Mouse (Mus musculus): ENCODE data around the gene Impdh1. TPM values are rescaled to one million over a fixed set of nuclear protein-coding genes. Genes with fewer than 3 reads are reported as not detected.

The Impdh1 gene
- total RNA-seq, 2 experiments from 2014 or later, result 84.5 to 87.2 TPM

DNA sequence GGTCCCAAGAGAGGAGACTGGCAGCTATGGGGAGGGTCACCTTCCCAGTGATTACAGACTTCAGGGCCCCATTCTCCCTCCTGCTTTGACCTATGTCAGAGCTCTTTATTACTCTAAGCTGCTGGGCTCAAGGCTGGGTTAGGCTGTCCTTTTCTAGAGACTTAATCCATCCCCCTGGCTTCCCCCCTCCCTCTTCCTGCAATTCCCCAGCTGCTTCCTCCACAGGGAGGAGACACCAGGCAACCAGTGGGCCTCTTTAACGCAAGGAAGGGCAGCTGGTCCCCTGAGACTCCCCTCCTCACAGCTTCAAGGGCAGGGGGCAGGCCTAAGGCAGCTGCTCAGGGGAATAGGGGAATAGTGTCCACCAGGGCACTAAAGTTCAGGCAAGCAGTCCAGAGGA is 1.9 kb downstream of the Impdh1 start:
- no peak for DNase-seq (ENCODE audit: low spot score in 2 of 2)

DNA sequence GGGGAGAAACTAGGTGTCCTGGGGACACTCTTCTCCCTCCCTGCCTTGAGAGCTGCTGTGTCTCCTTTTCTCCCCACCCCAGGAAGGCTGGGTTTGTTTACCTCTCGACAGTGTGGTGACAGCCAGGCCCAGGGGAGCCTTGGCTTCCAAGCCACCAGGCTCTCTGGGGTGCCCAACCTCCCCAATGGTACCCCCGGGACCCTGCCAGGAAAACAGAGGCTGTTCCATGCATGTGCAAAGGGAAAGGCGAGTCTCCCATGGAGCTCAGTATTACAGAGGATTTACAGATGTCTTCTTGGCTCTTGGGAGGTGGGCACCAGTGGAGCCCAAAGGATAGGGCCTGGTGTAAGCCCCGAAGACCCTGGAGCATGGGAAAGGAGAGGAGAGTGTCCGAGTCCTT is 2.7 kb downstream of the Impdh1 start:
- DNase-seq (ENCODE audit: low spot score in 2 of 2), result no peak

DNA sequence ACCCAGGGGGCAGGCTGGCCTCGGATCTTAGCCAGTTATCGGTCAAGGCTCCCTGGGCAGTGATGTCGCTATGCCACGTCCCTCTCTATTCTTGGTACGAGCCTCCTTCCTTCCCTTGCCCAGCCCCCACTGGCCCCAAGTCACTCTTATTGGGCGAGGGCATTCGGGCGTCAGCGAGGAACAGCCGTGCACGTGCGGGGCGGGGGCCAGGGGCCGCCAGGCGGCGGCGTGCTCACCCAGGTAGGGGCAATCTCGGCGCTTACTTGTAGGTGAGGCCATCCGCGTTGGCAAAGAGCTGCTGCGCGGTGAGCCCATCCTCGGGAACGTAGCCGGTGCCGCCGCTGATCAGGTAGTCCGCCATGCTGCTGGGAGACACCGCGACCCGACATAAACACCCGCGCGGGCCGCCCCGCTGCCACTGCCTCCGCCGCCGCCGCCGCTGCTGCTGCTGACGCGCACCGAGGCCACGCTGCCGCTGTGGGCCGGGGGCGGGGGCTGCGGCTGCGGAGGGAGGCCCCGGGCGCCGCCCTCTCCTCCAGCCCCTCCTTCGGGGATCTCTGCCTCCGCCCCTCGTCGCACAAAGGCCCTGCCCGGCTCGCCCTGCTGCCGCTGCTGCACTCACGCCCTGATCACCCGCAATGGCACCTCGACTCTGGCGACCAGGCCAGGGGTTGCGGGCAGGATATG is 4.2 kb downstream of the Impdh1 start:
- peak; percentile 67 to 75 for DNase-seq (ENCODE audit: low spot score in 2 of 2)

DNA sequence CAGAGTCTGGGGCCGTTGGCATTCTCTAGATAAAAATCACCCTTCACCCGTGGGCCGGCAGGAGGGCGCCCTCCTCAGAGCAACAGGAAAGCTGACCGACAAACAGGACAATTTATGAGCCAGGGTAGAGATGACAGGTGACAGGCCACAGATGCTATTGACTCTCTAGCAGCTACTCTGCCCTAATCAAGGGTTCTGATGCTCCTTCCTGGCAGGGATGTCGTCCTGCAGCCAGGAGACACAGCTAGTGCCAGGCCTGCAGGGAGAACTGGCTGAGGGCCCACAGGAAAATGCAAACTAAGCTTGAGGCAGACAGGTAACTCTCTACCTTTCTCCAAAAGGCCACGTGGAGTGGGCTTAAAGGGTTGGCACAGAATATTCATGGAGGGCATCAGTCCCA is 5.0 kb downstream of the Impdh1 start:
- DNase-seq (ENCODE audit: low spot score in 2 of 2), result no peak

DNA sequence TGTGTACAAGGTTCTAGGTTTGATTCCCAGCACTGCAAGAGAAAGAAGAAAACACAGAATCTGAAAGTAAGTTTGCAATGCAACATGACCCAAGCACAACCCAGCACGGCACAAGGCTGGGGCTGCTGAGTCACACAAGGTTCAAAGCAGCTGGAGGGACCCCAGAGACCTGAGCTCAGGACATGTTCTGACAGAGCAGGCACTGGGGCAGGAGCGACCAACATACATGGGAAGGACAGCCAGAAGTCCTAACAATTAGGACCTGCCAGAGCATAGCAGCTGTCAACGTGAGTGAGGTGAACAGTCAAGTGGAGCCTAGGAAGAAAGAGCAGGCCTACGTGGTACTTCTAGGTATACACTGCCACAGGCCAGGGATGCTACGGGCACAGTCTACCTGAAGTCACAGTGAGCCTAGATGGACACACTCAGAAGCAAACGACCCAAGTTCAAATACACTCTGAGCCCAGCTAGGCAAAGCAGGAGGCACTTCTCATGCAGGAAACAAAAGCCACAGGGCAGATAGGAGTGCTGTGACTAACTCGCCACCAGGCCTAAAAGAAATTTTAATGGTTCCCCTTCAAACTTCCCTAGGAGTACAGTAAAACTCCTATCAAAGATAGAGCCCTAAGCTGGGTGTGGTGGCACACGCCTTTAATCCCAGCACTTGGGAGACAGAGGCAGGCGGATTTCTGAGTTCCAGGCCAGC is 5.8 kb downstream of the Impdh1 start:
- DNase-seq (ENCODE audit: low spot score in 2 of 2), result no peak

DNA sequence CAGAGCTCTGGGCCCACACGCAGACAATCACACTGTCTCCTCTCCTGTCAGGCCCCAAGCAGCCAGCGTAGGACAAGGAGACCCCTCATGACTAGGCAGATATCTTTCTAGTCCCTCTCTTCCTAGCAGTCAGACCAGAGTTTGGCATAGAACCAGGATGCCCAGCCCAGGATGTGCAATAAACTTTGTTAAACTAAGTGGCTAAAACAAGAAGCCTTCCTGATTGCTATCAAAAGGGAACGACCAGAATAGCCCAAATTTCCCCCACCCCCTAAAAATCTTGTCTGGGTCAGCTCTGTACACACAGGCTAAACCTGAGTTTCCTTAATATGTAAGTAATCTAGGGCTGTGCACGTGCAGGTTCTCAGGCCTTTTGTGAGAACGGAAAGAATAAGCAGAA is 8.0 kb downstream of the Impdh1 start:
- DNase-seq (ENCODE audit: low spot score in 2 of 2), result no peak

DNA sequence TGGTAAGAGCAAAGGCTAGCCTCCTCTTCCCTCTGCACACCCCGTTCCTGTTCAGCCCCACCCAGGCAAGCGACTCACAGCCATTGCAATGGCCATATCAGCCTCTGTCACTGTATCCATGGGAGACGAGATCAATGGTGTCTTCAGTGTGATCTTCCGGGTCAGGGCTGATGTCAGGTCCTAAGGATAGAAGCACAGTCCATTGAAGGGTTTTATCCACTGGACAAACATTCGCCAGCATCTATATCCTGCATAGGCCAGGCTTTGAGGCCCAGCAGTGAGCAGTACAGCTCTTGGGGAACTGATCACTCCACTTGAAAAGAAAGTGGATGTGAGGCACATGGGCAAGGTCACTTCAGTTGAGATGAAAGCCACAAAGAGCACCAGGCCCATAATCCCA is 9.1 kb downstream of the Impdh1 start:
- no peak for DNase-seq (ENCODE audit: low spot score in 2 of 2)

DNA sequence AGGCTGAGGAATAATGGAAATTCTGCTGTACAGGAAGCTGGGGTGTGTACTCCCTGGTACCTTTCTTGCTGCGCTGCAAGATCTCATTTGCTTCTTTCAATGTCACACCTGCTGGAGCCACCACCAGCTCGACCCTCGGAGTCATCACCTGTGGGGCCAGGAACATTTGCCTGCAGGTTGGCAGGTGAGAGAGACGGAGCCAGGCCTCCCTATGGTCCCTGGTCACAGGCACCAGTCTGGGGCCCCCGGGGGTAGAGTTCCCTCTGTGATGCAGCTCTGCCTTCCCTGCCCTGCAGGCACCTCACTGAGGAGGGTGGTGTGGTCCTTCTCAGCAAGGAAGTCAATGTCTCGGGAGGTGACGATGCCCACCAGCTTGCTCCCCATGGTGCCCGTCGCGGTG is 10.2 kb downstream of the Impdh1 start:
- DNase-seq (ENCODE audit: low spot score in 2 of 2), result no peak

DNA sequence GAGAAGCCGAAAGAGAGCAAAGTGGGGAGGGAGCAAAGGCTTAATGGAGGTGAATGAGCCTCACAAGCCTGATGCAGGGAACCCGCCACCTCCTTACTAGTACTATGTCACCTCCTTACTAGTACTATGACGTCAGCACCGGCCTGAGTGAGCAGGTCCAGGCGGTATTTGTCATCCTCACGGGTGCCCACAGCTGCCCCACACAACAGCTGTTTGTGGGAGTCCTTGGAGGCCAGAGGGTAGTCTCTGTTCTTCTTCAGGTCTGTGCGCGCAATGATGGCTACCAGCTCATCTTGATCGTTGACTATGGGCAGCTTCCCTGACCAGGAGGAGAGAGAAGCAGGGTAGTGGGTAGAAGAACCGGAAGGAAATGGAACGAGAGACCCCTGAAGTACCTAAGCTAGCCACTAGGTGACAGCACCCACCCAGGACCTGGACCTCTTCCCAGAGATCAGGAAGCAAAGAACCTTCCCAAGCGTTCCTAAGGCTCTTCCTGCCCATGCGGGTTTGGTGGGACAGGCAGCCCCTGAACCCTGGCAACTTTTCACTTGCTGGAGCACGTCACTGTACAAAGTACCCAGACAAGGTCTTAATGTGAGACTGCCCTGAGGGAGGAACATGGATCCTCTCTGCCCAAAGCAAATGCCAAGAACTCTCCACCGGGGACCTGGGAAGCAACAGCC is 11.1 kb downstream of the Impdh1 start:
- DNase-seq (ENCODE audit: low spot score in 2 of 2), result peak; percentile 76 to 79

DNA sequence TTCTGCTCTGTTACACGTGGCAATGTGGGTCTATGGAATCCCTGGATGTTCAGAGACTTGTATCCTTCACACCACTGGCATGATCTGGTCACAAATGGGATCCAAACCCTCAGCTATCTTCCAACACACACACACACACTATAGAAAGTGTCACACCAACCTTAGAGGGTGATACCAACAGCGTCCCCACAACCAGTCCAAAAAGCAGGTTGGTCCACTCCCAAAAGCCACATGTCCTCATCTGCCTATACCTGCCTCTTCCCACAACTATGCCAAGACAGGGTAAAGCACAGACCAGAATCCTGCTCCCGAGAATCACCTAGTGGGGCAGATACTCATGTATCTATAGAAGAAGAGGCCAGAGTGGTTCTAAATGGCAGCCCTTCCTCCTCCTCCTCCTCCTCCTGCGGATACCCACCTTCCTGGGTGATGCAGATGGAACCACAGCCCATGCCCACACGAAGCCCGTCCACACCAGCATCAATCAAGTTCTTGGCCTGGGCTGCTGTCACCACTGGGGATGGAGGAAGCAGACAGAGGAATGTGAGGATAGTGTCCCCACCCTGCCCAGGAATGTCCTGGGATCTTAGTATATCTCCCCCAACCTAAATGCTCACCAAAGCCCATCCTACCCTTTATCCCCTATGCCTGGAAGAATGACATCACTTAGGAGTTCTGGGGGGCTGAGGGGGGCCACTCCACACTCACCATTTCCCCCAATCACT is 12.1 kb downstream of the Impdh1 start:
- no peak for DNase-seq (ENCODE audit: low spot score in 2 of 2)

DNA sequence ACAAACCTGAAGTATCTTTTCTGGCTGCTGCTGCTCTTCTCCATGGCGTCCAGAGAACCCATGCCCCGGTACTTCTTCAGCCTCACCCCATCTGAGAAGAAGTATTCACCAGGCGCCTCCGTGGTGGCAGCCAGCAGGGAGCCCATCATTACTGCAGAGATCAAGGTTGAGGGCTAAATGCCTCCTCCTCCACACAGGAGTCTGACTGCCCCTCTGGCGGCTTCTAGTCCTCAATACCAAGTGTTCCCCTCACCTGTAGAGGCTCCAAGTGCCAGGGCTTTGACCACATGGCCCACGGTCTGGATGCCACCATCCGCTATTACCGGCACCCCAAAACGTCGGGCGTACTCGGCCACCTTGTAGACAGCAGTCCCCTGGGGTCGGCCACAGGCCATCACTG is 13.1 kb downstream of the Impdh1 start:
- DNase-seq (ENCODE audit: low spot score in 2 of 2), result no peak

DNA sequence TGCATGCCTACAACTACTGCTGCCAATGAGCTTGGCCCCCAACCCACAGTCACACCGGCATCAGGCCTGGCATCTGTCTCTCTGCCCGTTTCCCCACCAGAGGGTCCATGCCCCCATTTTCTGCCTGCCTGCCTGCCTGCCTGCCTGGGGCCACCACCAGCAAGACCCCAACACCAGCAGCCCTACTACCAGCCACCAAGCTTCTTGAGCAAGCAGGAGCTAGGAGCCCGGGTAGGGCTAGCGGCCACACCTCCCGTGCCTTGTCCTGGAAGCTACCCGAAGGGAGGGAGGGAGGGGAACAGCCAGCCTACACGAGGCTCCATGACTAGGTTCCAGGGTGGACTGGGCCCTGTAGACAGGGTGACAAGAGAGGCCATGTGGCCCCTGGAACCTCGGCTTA is 14.2 kb downstream of the Impdh1 start:
- no peak for DNase-seq (ENCODE audit: low spot score in 2 of 2)

DNA sequence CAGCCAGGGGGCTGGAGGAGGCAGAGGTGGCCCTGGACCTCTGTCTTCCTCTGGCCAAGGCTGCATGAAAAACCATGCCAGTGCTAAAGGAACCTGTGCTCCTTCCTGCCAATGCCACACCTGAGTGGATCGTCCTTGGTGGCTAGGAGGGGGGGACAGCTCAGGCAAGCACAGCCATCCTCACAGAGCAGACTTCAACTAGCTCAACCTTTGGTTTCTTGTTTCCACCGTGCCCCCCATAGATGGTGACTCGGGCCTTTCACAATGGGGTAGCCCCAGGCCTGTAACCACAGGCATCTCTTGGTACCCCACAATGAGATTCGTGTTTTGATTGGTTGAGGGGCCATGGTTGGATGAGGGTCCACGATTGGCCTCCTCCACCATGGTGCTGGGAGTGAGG is 14.8 kb downstream of the Impdh1 start:
- no peak for DNase-seq (ENCODE audit: low spot score in 2 of 2)

DNA sequence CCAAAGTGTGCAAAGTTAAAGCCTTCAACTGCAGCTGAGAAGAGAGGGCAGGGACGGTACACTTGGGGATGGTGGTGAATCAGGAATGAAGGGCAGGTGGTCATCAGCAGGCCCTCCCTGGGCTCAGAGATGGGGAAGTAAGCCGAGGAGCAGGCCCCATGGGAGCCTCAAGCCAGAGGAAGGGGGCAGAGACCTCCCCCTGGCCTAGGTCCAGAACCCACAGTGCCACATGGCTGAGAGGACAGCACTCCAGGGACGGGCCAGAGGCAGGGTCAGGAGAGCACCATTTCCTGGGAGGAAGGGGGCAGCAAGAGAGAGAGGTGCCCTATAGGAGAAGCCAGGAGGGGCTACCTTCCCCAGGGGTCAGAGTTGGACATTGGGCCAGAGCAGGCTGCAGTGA is 15.7 kb downstream of the Impdh1 start:
- DNase-seq (ENCODE audit: low spot score in 2 of 2), result peak in 1 of 2 experiments; percentile 27

DNA sequence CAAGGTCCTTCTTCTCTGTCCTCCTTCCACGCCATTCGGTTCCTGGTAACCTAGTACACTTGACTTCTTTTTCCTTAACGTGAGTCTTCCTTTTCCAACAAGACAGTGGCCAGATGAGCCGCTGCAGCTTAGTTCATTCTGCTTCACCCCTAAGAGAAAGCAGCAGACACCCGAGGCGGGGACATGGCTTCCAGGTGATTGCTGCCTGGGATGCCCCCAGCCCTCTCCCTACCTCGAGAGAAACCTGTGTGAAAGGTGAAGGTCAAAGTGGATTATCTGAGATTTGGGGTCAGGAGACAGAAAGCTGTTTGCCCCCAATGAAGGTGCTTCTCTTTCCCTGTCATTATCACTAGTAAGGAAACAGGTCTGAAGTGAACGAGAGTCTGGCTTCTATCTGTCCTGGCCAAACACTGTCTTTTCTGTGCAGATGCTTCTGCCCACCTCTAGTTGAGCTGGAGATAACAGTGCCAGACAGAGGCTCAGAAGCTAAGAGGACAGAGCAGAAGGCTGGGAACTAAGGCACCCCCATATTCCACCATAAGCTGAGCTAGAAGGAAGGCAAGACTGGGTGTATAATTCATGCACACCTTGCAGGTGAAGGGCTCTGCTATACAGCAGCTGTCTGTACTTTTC is 16.8 kb downstream of the Impdh1 start:
- DNase-seq (ENCODE audit: low spot score in 2 of 2), result peak in 1 of 2 experiments; percentile 12

DNA sequence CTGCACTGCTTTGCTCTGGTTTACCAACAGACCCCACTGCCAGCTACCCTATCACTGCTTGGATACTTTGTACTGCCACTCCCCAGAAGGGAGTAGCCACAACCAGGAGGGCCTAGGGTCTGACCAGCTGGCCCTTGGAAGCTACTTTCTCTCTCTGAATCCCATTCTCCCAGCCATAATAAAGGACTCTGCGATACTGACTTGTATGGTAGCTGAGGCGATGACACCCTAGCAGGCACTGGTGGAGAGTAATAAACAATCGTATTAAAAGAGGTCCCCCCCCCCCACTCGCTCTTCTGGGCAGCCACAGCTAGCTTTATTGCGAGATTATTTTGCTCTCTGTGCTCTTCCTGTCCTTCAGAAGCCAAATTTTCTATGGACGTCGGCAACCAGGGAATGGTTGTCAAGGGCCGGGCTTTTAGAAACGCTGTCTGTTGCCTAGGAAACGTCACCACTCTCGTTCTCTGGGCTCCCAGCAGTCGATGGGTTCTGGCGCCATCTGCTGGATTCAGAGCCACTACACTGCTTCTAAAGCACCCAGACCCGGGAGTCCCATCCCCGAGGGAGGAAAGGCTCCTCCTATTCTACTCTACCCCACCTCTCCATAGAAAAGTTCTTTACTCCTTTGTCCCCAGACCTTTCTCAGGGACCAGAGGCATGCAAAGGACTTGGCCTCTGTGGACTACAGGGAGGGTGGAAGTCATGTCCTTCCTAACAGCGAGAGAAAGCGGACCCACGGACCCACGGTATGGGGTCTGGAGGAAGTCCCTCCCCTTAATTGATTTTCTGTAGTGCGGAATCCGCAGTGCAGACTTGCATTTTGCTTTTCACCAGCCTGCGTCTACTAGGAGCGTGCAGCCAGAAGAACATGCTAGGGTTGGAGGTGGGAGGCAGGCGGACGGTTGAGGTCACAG is 17.6 kb downstream of the Impdh1 start:
- peak; percentile 94 to 96 for DNase-seq (ENCODE audit: low spot score in 2 of 2)

DNA sequence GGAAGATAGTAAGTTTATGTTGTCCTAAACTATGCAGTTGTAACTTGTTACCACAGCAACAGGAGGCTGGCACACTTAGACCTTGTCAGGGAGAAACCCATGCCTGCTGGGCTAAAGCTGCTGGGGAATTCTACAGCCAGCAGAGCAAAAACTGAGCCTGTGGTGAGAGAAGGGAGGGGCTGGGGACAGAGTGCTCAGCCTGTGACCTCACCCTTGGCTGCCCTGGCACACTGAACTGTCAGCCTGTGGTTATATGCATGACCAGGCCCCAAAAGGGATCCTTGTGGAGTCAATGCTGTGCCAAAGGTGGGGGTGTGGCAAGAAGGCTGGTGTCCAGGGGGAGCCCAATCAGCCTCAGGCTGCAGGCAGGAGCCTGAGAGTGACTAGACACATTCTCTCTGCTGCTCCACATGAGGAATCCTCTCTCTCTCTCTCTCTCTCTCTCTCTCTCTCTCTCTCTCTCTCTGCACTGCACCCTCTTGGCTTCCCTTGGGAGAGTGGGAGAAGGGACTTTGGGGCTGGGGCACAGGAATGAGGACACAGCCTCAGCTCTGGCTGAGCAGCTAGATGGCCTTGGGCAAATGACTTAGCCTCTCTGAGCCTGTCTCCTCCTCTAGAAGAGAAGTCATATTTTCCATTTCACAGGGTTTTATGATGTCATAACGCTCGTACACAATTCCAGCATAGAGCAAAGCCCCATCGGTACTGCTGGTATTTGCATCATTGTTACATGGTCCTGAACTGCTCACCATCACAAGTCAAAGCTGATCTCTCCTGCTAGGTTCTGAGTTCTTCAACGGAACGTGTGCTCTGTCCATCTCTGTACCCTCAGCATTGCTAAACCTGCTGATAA is 20.1 kb downstream of the Impdh1 start:
- DNase-seq (ENCODE audit: low spot score in 2 of 2), result peak in 1 of 2 experiments; percentile 9

DNA sequence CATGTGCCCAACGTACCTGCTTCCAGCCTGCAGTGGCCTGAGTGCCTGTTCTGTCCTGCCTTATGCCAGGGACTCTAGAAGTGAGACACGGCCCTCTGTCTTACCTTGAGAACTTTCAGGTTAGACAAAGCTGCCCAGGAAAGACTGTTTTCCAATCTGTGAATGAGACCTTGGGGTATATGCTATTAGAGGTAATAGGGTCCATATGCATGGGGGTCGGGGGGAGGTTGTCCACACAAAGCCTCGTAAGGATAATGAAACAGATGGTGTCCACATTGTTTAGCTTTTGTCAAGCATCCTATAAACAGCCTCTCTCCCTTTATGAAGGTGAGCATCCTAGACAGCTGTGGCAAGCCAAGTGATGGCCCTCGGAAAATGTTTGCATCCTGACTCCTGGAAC is 21.0 kb downstream of the Impdh1 start:
- DNase-seq (ENCODE audit: low spot score in 2 of 2), result peak in 1 of 2 experiments; percentile 4
